Mouse (Mus musculus) kidney, embryonic 16.5 days (tissue): ENCODE results near the gene Bhmt. TPM values are rescaled to one million over a fixed set of nuclear protein-coding genes. Genes with fewer than 3 reads are reported as not detected.

Experiments used
- ATAC-seq: fragments of 200-750 bp; cut with Nextera tagmentation; 2 replicates; pipeline ENCODE4 v1.8.0; 2017; ENCODE audit warnings: moderate TSS enrichment; ENCODE audit not compliant: low FRiP score, low TSS enrichment
- H3K27ac ChIP-seq: fragments of 300-500 bp; sonication (generic); 2 replicates; pipeline ENCODE4 v1.5.1; 2014; ENCODE audit warnings: low read length
- H3K27me3 ChIP-seq: fragments of 300-500 bp; sonication (generic); 2 replicates; pipeline ENCODE4 v1.6.1; 2014; ENCODE audit warnings: low read length, control low read depth, mixed read lengths; ENCODE audit not compliant: insufficient read depth
- H3K36me3 ChIP-seq: fragments of 300-500 bp; sonication (generic); 2 replicates; pipeline ENCODE4 v1.6.1; 2014; ENCODE audit warnings: low read length, control low read depth, mixed read lengths; ENCODE audit not compliant: insufficient read depth
- H3K4me1 ChIP-seq: fragments of 300-500 bp; sonication (generic); 2 replicates; pipeline ENCODE4 v1.6.1; 2014; ENCODE audit warnings: low read length, control low read depth, mixed read lengths; ENCODE audit not compliant: insufficient read depth
- H3K4me2 ChIP-seq: fragments of 300-500 bp; sonication (generic); replicated peaks from 2 replicates; pipeline ENCODE4 v1.6.1; 2014; ENCODE audit warnings: low read depth, low read length
- H3K4me3 ChIP-seq: fragments of 300-500 bp; sonication (generic); 2 replicates; pipeline ENCODE4 v1.5.1; 2014; ENCODE audit warnings: mild to moderate bottlenecking, low read length
- H3K9ac ChIP-seq: fragments of 300-500 bp; sonication (generic); replicated peaks from 2 replicates; pipeline ENCODE4 v1.6.1; 2014; ENCODE audit warnings: low read length
- H3K9me3 ChIP-seq: fragments of 300-500 bp; sonication (generic); 2 replicates; pipeline ENCODE4 v1.6.1; 2016; ENCODE audit warnings: low read length, control low read depth
- WGBS: fragments of 180-500 bp; shearing (Covaris S2); extraction: QIAGEN DNeasy Blood & Tissue Kit; methylation state at CpG from one replicate; pipeline ENCODE4 v1.1.7; 2014; 5-methylcytosine and 5-hydroxymethylcytosine counted together
- polyA plus RNA-seq: library from polyadenylated mRNA; unstranded; fragments of >200 nt; fragmentation: Nextera tagmentation; extraction: Ambion mirVana; gene quantifications from 2 replicates; pipeline ENCODE4 v1.2.1, GENCODE M21; 2015

Gene Bhmt
- polyA plus RNA-seq, result 0.23 and 0.87 TPM in 2 replicates

- H3K4me2 ChIP-seq, result no peak within 1 kb of the TSS
- H3K4me3 ChIP-seq, result no peak within 1 kb of the TSS
- 68% methylated on average over 19 of the region's 19 CpGs for WGBS
- H3K4me1 ChIP-seq, result no peaks in the 10 kb centered on the region
- H3K27me3 ChIP-seq, result no peaks in the 10 kb centered on the region
- H3K9ac ChIP-seq, result no peak within 1 kb of the TSS
- ATAC-seq, result no peak
- no peak within 1 kb of the TSS for H3K27ac ChIP-seq
- no peaks in the 10 kb centered on the region for H3K36me3 ChIP-seq
- no peaks in the 10 kb centered on the region for H3K9me3 ChIP-seq
Observed at GRCm38 (mm10) chr13:93637282-93638245, at the start of gene Bhmt. TSS of gene Bhmt (minus strand) at chr13:93637961.

DNA sequence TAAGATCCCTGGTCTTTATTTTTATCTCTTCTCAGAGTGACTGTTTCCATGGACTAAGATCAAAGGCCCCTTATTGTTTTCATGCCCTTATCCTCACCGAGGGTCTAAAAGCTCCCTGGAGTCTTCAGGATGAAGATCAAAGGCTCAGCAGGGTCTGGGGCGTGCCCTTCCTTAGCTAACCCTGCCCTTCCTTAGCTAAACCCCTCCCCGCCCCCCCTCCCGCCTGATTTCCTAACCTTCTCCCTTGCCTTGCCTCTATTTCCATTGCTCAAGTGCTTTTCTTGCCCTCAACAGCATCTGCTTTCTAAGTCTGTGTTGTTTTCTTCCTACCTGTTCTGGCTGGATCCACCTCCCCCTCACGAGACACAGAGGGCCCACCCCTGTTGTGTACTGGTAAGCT lies 49.6 kb upstream of the Bhmt start:
- no peak overlapping the region for H3K9ac ChIP-seq
- WGBS, result 8% methylated on average over 5 of the region's 5 CpGs
- ATAC-seq, result no peak

DNA sequence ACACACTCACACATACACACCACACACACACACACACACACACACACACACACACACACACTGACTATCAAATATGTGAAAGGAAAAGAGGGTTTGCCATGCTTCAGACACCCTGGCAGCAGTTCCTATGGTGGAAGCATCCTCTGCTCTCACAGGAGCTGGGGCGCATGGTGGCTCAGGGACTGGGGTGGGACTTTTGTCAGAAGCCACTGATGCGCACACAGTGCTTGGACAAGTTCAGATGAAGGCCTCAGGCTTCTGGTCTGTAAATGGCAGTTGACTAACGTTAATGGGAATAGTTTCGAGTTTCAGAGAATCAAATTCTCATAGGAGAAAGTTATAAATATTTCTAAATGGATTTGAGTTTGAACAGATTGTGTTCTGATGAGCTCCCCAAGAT lies 47.5 kb upstream of the Bhmt start:
- Histone ChIP-seq H3K36me3 (no peaks in the 10 kb centered on the region), H3K4me2 (no peak overlapping the region), H3K4me3 (no peak overlapping the region), H3K9me3 (no peaks in the 10 kb centered on the region), H3K27ac (no peak overlapping the region), H3K4me1 (no peaks in the 10 kb centered on the region), H3K9ac (no peak overlapping the region), H3K27me3 (no peaks in the 10 kb centered on the region)
- no peak for ATAC-seq
- 75% methylated on average over 4 of the region's 4 CpGs for WGBS

More for the DNA sequence above, 49.6 kb upstream of the Bhmt start:
- Histone ChIP-seq H3K27ac (no peak overlapping the region), H3K36me3 (no peaks in the 10 kb centered on the region), H3K4me3 (no peak overlapping the region), H3K4me2 (no peak overlapping the region), H3K4me1 (no peaks in the 10 kb centered on the region), H3K27me3 (no peaks in the 10 kb centered on the region), H3K9me3 (no peaks in the 10 kb centered on the region)

DNA sequence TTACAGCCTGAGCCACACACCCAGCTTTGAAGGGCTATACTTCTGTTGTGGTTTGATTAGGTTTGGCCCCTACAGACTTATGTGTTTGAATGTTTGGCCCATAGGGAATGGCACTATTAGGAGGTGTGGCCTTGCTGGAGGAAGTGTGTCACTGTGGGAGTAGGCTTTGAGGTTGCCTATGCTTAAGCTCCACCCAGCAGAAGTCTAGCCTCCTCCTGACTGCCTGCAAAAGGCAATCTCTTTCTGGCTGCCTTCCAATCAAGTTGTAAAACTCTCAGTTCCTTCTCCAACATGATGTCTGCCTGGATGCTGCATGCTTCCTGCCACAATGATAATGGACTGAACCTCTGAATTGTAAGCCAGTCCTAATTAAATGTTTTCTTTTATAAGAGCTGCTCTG lies 45.6 kb upstream of the Bhmt start:
- H3K27me3 ChIP-seq, result no peaks in the 10 kb centered on the region
- no peak overlapping the region for H3K9ac ChIP-seq
- no peak overlapping the region for H3K27ac ChIP-seq
- no peaks in the 10 kb centered on the region for H3K4me1 ChIP-seq
- no peak overlapping the region for H3K4me2 ChIP-seq
- 0 out of 2 replicates have a peak, but pooled peaks have one; percentile 54 for ATAC-seq
- H3K36me3 ChIP-seq, result no peaks in the 10 kb centered on the region
- no peaks in the 10 kb centered on the region for H3K9me3 ChIP-seq
- no peak overlapping the region for H3K4me3 ChIP-seq

- H3K9me3 ChIP-seq, result peaks cover 2% of the 10 kb centered on the region; the same call in 1 of the 2 replicates
- 77% methylated on average over 9 of the region's 9 CpGs for WGBS
- no peaks in the 10 kb centered on the region for H3K36me3 ChIP-seq
- no peak for ATAC-seq
- H3K27me3 ChIP-seq, result peaks cover 8% of the 10 kb centered on the region; the same call in 1 of the 2 replicates
- no peak overlapping the region for H3K27ac ChIP-seq
- H3K4me2 ChIP-seq, result no peak overlapping the region
- H3K4me3 ChIP-seq, result no peak overlapping the region
- H3K4me1 ChIP-seq, result peaks cover 5% of the 10 kb centered on the region; the same call in 1 of the 2 replicates
- H3K9ac ChIP-seq, result no peak overlapping the region
Observed at GRCm38 (mm10) chr13:93676864-93677263, 39.1 kb upstream of the Bhmt start.

DNA sequence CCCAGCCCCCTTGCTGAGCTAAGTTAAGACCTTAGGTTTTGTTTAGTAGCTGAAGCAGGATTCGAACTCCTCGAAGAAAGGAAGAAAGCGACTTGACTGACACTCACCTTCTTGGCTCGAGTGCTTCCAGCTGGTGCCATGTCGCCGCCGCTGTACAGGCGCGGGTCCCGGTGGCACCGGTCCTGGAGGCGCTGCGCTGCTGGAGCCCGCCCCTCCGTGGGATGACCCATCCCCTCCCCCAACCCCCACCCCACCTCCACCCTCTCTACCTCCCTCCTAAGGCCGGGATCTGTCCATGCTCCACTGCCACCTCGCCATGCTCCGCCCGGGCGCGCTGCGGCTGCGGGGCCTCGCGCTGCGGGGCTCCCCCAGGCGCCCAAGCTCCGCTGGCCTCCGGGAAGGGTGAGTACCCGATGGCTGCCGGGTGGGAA lies 36.4 kb upstream of the Bhmt start, which contains the start of the genes Bhmt2 and Dmgdh:
Bhmt2 (minus strand) TSS at position 172 of the 431 bp plus-strand sequence.
Dmgdh (plus strand) TSS at position 303 of the 431 bp plus-strand sequence.
- WGBS, result 6% methylated on average over 31 of the region's 31 CpGs

DNA sequence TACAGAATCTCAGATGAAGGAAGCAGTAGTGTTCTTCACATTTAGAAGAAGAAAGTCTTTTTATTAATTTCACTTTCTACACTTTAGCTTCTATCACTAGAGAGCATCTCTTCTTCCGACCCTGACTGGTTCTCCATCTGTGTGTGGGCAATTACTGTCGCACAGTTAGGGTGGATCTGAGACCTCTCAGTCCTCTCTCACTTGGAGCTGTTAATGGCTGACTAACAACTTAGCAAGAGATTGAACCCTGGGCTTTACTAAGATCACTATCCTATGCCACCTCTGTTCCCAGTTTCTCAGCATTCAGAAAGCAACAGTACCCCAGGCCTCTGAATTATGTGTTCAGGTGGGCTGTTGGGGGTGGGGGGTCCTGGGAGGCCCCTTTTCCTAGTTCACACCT lies 35.5 kb upstream of the Bhmt start:
- Histone ChIP-seq H3K9ac (no peak overlapping the region), H3K4me1 (peaks cover 5% of the 10 kb centered on the region; the same call in 1 of the 2 replicates), H3K27ac (0 out of 2 replicates have a peak overlapping the region, but pooled peaks have one; percentile 29), H3K36me3 (no peaks in the 10 kb centered on the region), H3K4me3 (no peak overlapping the region), H3K4me2 (no peak overlapping the region; the same call in 1 of the 2 replicates), H3K27me3 (peaks cover 8% of the 10 kb centered on the region; the same call in 1 of the 2 replicates), H3K9me3 (peaks cover 5% of the 10 kb centered on the region; the same call in 1 of the 2 replicates)
- 45% methylated on average over 2 of the region's 2 CpGs for WGBS
- peak; percentile 72; the same call in 1 of the 2 replicates for ATAC-seq

More for the DNA sequence above, 36.4 kb upstream of the Bhmt start, which contains the start of the genes Bhmt2 and Dmgdh:
- Histone ChIP-seq H3K27me3 (peaks cover 8% of the 10 kb centered on the region; the same call in 1 of the 2 replicates), H3K9ac (peak within 1 kb of the TSS; percentile 26; the same call in 1 of the 2 replicates), H3K4me2 (peak within 1 kb of the TSS; percentile 50), H3K27ac (0 out of 2 replicates have a peak within 1 kb of the TSS, but pooled peaks have one; percentile 29), H3K4me1 (peaks cover 5% of the 10 kb centered on the region; the same call in 1 of the 2 replicates), H3K9me3 (peaks cover 2% of the 10 kb centered on the region; the same call in 1 of the 2 replicates), H3K36me3 (no peaks in the 10 kb centered on the region), H3K4me3 (peak within 1 kb of the TSS; percentile 30)
- peak; percentile 84 for ATAC-seq

DNA sequence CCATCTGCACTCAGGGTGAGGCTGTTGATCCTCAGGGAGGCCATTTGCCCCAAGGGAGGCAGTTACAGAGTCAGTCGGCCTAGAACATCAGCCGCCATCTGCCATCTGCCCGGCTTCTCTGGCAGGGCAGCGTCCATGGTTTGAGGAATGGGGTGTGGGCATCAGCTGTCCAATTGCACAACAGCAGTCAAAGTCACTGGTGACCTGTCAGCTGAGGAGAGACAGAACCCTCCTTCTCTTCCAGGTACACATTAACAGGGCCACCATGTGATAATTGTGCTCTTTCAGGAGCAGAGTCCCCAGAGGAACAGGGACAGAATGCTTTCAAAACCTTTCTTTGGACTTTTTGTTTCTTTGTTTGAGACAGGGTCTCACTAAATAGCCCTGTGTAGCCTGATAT lies 34.6 kb upstream of the Bhmt start:
- ATAC-seq, result no peak
- Histone ChIP-seq H3K27me3 (peaks cover 8% of the 10 kb centered on the region; the same call in 1 of the 2 replicates), H3K9me3 (peaks cover 5% of the 10 kb centered on the region; the same call in 1 of the 2 replicates), H3K4me3 (no peak overlapping the region), H3K9ac (no peak overlapping the region), H3K4me1 (peaks cover 5% of the 10 kb centered on the region; the same call in 1 of the 2 replicates), H3K27ac (no peak overlapping the region), H3K36me3 (no peaks in the 10 kb centered on the region), H3K4me2 (no peak overlapping the region)
- WGBS, result 75% methylated on average over 4 of the region's 4 CpGs

GRCm38 (mm10) chr13:93667586-93667985 lies 29.8 kb upstream of the Bhmt start:
- Histone ChIP-seq H3K9me3 (peaks cover 2% of the 10 kb centered on the region; the same call in 1 of the 2 replicates), H3K4me1 (no peaks in the 10 kb centered on the region), H3K36me3 (no peaks in the 10 kb centered on the region), H3K4me2 (no peak overlapping the region), H3K27ac (no peak overlapping the region), H3K27me3 (no peaks in the 10 kb centered on the region), H3K4me3 (no peak overlapping the region), H3K9ac (no peak overlapping the region)
- no peak for ATAC-seq
- WGBS, result 89% methylated on average over 4 of the region's 4 CpGs
